Comparison of ENCODE assay signal across 9 mouse cellular contexts in genomic region chr11:85644748-85645060, GRCm38 (mm10).
DNase-seq lines count a peak whose midpoint lies in the region; ATAC-seq and TF ChIP-seq lines count a peak whose summit lies in the region.
"Had no signal": no experiment of that assay in that cellular context is flagged by ENCODE, and none has a peak within 500 bp of the region (broad histone marks: within the 10 kb centered on the region; RNA-seq: fewer than 3 reads in every experiment).

No protein-coding gene starts in this region.

- ATAC-seq in megakaryocyte progenitor cell, adult 5-6 weeks (replicated peaks; ENCODE audit: poor library complexity), result peak; percentile 84

- peaks cover 15% of the 10 kb centered on the region; the same call in 1 of the 2 replicates for H3K4me1 ChIP-seq in kidney, adult 2 months (ENCODE audit: control insufficient read depth, insufficient read depth, low read length)

- intact Hi-C loops in gastrocnemius, adult 2 months (cut with DNase I), result no loop called here

- no peaks in the 10 kb centered on the region for H3K27me3 ChIP-seq in kidney, adult 2 months (replicated peaks; ENCODE audit: control insufficient read depth, insufficient read depth, low read length)
- H3K27me3 ChIP-seq: neural tube, embryonic 13.5 days had no signal

- 57% methylated on average over 6 of the region's 6 CpGs for WGBS in kidney, adult 2 months

- TF ChIP-seq POLR2A in kidney, adult 2 months (IDR thresholded peaks at IDR 0.05; ENCODE audit: low read depth, low read length), result no peak

- no peak overlapping the region for H3K4me3 ChIP-seq in kidney, adult 2 months (ENCODE audit: insufficient read depth, low read depth, low read length)
- no peak overlapping the region for H3K4me3 ChIP-seq in gastrocnemius, adult 2 months
- H3K4me3 ChIP-seq: neural tube, embryonic 13.5 days had no signal

- TF ChIP-seq CTCF in kidney, adult 2 months (conservative IDR thresholded peaks at IDR 0.05; ENCODE audit: insufficient read depth, insufficient read length, low read depth, low read length), result no peak
- no peak for TF ChIP-seq CTCF in gastrocnemius, adult 2 months (IDR thresholded peaks at IDR 0.05)

- no peaks in the 10 kb centered on the region for H3K36me3 ChIP-seq in kidney, adult 2 months (ENCODE audit: control insufficient read depth, insufficient read depth, low read length)
- H3K36me3 ChIP-seq: neural tube, embryonic 13.5 days had no signal

- DNase-seq in kidney, adult 2 months, result no peak
- no peak for DNase-seq in kidney, postnatal 4 days
- DNase-seq in T-cell, adult 2 months (ENCODE audit: low spot score), result peak; percentile 21
- peak; percentile 27 for DNase-seq in induced T-regulatory cell, adult 2 months (ENCODE audit: low read depth)
- DNase-seq in embryo, embryonic 11 days, result no peak
- DNase-seq in ovary, postnatal 10 days (ENCODE audit: low spot score), result no peak
- DNase-seq in gastrocnemius, adult 2 months, result no peak

- H3K27ac ChIP-seq in kidney, adult 2 months (ENCODE audit: insufficient read depth, low read depth, low read length), result peak overlapping the region; percentile 24; the same call in 1 of the 2 replicates
- H3K27ac ChIP-seq in gastrocnemius, adult 2 months, result no peak overlapping the region

Comparison
In these comparisons a context has a peak if more than half of its experiments do, and no peak if none do; other contexts are left out.
1. DNase-seq: peak in T-cell, adult 2 months (single experiment) and induced T-regulatory cell, adult 2 months (single experiment); none in kidney, adult 2 months (single experiment), kidney, postnatal 4 days (0 of 2), embryo, embryonic 11 days (single experiment), ovary, postnatal 10 days (single experiment) and gastrocnemius, adult 2 months (single experiment).